Mouse (Mus musculus) adrenal gland (tissue): ENCODE results near the gene Pawr.

Experiments used
- intact Hi-C: fragments of 180-260 bp; cut with DNase I; formaldehyde crosslinking; loops from one replicate; pipeline ENCODE4 v1.15.1; 2025
- long read RNA-seq, 2 experiments: library from polyadenylated mRNA; unstranded; transcript quantifications; one replicate each; pipeline ENCODE4 v2.0.0; 2020; ENCODE audit warnings: borderline replicate concordance in 1 of 2; ENCODE audit not compliant: insufficient replicate concordance in 1 of 2

The Pawr gene
- long read RNA-seq, experiment 1, transcript Pawr-201 (7 exons, 1,745 nt), result major isoform, 7 of 12 reads
- long read RNA-seq, experiment 1, partial matches to known transcripts, result 4 of 12 reads
- long read RNA-seq, experiment 1, other reads (novel, unspliced or antisense), result 1 of 12 reads
- long read RNA-seq, experiment 2, transcript Pawr-201 (7 exons, 1,745 nt), result major isoform, 5 of 10 reads
- long read RNA-seq, experiment 2, partial matches to known transcripts, result 4 of 10 reads
- long read RNA-seq, experiment 2, other reads (novel, unspliced or antisense), result 1 of 10 reads

DNA sequence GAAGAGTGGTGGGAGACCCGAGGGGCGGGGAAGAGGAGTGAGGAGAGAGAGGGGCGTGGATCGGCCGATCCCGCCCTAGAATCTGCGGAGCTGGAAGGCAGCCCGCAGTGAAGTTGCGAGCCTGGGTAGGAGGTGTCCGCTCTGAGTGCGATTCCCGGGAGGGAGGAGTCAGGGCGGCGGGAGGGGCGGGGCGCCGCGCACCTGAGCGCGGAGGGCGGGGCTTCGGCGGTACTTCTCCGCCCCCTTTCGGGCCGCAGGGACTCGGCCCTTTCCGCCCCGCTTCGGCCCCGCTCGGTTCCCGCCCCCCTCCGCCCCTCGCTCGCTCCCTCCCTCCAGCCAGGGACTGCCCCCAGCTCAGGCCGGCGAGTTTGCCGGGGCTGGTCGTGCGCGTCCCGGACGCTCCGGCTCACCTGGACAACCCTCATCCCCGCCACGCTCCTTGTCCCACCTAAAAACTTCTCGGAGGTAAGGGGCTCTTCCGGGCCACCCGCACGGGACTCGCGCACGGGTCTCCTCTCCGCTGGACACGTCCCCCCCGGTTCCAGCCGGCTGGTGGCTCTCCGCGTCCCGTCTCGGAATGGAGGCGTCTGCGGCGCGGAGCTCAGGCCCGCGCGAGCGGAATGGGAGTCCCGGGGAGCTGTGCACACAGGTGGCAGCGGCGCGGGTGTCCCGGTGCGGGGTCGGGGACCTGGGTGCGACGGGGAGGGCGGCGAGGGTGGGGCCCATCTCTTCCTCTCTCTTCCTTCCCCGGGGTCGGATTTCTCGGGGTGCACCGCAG is at the start of gene Pawr:
TSS of gene Pawr (plus strand) at position 338 of the 778 bp plus-strand sequence.
- intact Hi-C loops, result loop anchor here (10.0 kb wide), 1 partner anchor 113 kb away; no protein-coding TSS in a partner anchor

DNA sequence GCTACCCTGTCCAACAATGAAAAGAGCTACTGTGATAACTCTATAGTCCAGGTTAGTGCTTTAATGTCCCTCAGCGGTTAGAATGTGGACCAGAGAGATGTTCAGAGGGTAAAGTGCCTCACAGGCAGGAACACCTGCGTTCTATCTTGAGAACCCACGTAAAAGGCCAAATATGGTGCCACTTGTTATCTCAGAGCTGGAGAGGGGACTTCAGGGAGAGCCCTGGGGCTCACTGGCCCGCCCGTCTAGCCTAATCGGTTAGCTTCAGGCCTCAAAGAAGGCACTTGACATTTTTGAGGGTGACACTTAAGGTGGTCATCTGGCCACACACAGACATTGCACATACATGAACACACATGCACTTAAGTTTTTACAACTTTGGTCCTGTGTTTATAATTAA is 49.6 kb upstream of the Pawr start:
- intact Hi-C loops, result no loop called here

GRCm38 (mm10) chr10:108283418-108283817 is 48.5 kb upstream of the Pawr start:
- intact Hi-C loops, result no loop called here

DNA sequence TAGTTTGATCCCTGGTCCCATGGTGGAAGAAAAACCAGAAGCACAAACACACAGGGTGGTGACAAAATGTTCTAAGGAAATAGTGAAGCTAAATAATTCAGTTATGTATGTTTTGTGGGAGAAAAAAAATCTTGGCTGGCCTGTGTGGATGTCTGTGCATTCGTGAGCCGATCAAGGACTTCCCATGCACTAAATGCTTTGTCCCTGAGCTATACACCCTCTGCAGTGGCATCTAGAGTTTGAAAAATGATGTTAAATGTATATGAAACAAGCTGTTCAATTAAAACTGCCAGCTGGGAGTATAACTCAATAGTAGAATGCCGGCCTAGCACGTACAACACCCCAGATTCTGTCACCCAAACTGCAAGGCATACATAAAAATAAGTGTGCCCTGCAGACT is 48.1 kb upstream of the Pawr start:
- intact Hi-C loops, result no loop called here

GRCm38 (mm10) chr10:108284445-108284844 is 47.5 kb upstream of the Pawr start:
- intact Hi-C loops, result no loop called here

- intact Hi-C loops, result no loop called here
These were observed 46.9 kb upstream of the Pawr start for GRCm38 (mm10) chr10:108284977-108285376.

DNA sequence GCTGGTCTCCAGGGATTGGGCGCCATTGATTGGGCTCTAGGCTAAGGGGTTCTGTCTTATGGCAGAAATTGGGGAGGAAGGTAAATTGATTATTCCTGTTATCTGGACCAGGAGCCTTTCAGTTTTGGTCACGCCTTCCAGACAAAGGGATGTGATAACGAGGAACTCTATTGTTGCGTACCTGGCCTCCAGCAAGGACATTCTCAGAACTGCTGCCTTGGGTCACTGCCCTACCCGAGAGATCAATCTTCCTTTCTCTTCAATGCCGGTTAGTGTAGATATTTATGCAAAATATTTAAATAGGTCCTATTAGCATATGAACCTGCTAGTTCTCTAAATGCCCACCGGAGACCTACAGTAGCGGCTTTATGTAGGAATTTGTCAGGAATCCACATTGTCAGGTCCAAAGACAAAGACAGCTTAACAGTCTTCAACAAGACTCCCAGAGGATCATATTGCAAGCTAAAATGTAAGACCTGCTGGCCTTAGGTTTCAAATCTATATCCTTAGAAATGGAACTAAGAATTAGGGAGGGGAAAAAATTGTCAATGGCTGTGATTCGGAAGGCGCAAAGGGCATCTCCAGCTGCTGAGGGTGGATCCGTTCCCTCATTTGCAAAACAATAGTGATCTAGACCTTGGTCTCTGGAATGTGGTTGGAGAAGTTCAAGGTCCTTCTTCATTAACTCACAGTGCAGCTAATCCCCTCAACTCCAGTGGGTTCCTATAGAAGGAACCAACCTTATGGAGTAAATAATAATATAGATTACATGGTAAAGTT is 45.1 kb upstream of the Pawr start:
- intact Hi-C loops, result no loop called here

DNA sequence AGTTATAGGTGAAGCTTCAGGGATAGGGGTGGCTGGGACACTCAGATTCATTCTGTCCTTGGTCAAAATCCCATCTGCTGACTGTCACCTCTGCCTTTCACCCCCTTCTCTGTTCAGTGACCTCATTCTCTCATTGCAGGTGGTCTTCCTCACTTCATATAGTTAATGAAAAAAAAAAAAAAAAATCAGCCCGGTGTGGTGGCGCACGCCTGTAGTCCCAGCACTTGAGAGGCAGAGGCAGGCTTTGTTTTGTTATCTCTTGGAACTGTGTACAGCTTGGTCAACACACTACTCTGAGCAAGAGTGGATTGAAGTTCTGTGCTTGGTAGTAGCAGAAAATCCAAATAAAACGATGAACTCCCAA is 44.5 kb upstream of the Pawr start:
- intact Hi-C loops, result no loop called here

DNA sequence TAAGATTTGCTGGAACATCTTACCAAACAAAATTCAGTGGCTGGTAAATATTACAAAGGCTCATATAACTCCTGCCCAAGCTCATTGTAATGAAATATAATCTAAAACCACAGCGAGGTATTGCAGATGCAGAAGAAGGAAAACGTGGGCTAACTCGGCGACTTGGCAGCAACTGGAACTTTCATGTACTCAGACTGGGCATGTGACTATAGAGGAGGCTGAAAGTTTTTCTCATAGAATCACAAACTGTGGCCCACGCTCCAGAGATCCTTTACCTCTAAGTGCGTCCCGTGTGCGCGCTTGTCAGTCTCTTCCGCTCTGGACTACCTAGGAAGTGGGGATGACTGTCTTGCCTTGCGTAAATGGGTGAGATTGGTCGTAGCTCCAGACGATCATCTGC is 41.9 kb upstream of the Pawr start:
- intact Hi-C loops, result no loop called here

GRCm38 (mm10) chr10:108291688-108292471 is 40.0 kb upstream of the Pawr start:
- intact Hi-C loops, result no loop called here

DNA sequence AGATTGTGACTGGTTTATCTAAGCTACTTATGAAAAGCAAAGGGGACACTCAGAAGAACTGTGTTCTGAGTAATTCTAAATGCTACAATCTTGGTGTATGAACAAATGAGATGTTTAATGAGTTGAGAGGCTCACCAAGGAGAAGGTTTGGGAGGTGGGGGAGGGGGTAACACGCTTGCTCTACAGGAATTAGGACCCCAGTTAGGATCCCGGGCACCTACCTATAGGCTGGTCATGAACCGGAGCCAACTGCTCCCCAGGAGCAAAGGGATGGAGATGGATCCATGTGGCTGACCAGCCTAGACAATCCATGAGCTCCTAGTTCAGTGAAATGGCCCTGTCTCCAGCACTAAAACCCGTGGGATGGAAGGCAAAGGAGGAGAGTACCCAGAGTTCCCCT is 39.3 kb upstream of the Pawr start:
- intact Hi-C loops, result no loop called here

- intact Hi-C loops, result no loop called here
These were observed 38.2 kb upstream of the Pawr start for GRCm38 (mm10) chr10:108293620-108294195.

DNA sequence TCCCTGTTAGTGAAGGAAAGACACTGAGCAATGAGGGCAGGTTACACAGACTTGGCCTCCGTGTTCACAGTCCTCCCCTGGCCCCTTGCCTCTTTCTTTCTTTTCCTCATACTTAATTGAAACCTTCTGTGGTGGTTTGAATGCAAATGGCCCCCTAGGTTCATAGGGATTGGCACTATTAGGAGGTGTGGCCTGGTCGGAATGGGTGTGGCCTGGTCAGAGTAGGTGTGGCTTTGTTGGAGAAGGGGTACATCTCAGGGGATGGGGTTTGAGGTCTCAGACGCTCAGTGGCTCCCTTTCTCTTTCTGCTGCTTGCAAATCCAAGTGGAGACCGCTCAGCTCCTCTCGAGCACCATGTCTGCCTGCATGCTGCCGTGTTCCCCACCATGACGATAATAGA is 37.2 kb upstream of the Pawr start:
- intact Hi-C loops, result no loop called here

DNA sequence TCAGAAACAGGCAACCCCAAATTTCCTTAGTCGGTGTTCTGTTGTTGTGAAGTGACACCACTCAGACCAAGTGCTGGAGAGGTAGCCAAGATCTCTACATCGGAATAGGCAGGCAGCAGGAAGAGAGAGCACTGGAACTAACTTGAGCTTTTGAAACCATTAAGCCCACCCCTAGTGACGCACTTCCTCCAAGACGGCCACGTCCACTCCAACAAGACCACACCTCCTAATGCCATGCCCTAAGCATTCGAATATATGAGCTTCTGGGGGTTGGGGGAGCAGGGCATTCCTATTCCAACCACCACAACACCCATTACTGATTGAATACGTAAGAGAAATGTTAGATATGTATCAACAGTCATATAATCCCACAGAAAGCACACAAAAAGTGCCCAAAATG is 35.5 kb upstream of the Pawr start:
- intact Hi-C loops, result no loop called here

- intact Hi-C loops, result no loop called here
These were observed 33.7 kb upstream of the Pawr start for GRCm38 (mm10) chr10:108298261-108298660.

DNA sequence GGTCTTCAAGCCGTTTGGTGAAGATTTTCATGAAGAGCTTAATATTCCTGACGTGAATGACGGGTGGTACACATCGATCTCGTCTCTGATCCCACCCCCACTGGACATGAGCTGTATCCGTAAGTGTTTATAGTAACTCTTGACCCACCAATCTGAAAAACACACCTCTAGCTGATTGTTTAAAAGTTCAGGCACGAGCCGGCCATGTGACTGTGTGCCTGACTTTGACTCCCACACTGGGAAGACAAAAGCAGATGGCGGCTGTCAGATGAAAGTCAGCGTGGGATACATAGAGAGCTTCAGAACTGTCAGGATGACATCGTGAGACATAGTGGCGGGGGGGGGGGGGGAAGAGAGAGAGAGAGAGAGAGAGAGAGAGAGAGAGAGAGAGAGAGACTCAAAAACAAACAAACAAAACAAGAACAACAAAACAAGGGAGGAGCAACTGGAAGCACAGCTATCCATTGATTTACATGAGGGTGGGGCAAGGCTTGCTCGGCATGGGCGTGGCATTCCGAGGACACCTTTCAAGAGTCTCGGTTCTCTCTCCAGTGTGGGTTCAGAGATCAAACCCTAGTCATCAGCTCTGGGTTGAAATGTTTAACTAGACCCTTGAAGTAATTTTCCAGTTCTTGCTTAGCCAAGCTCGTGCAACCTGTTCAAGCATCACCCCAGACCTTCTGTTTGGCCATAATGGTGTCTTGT is 32.9 kb upstream of the Pawr start:
- intact Hi-C loops, result no loop called here

DNA sequence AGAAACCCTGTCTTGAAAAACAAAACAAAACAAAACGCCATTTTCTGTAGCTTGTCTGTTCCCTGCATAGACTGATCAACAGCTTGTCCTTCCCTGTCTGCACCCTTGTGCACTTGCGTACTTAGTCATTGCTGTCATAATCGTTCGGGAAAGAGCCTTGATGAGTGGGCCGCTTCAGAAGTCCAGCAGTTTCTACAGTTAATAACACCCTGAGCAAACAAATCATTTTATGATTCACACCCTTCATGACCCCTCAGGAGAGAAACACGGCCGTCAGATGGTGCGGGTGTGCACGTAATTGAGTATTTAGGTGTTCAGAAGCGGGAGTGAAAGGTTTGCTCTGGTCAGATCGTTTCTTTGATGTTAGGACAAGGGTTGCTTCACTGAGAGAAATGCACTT is 32.1 kb upstream of the Pawr start:
- intact Hi-C loops, result loop anchor here (2.0 to 5.0 kb wide), 2 partner anchors 147 to 237 kb away; no protein-coding TSS in a partner anchor

GRCm38 (mm10) chr10:108300843-108301242 is 31.1 kb upstream of the Pawr start:
- intact Hi-C loops, result loop anchor here (2.0 to 5.0 kb wide), 2 partner anchors 146 to 236 kb away; no protein-coding TSS in a partner anchor

- intact Hi-C loops, result no loop called here
These were observed 24.1 kb upstream of the Pawr start for GRCm38 (mm10) chr10:108307772-108308171.

DNA sequence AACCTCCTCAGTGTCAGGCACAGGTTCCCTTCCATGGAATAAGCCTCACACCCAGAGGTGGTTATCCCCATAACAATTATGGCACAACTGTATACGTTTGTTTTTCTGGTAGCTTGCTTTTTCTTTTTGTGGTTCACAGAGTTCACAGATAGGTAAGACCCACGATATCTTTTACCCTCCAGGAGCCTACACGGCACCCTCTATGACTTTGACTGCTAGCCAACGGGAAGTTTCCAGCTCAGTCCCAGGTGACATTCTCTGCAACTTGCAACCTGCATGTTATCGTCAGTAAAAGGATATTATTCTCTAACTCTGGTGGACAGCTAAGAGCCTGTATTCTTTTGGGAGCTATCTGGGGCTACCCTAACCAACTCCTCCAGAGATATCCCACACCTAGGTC is 21.7 kb upstream of the Pawr start:
- intact Hi-C loops, result no loop called here
